ENCODE assay signal across 8 mouse cellular contexts in the genomic region with DNA sequence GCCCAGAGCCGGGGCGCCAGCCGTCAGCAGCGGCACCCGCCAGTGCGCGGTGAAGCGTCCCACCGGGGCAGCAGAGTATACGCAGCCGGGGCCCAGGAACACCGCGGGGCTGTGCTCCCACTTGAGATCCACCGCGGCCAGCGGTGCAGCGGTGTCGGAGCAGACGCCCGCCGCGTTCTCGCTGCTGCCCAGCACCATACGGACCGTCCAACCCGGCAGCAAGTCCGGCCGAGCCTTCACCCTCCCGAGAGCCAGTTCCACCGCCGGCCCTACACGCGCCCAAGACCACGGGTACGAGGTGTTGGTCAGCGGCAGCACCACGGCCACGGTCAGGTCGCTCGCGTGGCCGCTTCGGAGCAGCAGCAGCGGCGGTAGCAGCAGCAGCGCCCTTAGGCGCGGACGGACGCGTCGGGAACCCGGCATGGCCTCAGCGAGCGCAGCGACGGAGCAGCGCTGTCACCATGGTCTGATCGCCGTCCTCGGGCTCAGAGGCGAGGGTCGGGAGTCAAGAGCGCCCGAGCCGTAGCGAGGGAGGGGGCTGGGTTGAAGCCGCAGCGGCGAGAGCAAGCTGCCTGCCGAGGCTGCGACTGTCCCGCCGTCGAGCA. TPM values are rescaled to one million over a fixed set of nuclear protein-coding genes. Genes with fewer than 3 reads are reported as not detected.
A peak's percentile ranks its signal among the peaks of the same experiment; 100 is the strongest.
DNase-seq lines count a peak whose midpoint lies in the region; ATAC-seq and TF ChIP-seq lines count a peak whose summit lies in the region.

No protein-coding gene starts in this region.

- peaks cover 6% of the 10 kb centered on the region; the same call in 1 of the 2 replicates for H3K4me1 ChIP-seq in forebrain, embryonic 14.5 days (ENCODE audit: control insufficient read depth, insufficient read depth, low read length)
- H3K4me1 ChIP-seq in intestine, embryonic 16.5 days (ENCODE audit: control insufficient read depth, insufficient read depth, low read length): peaks cover 13% of the 10 kb centered on the region; the same call in 1 of the 2 replicates
- H3K4me1 ChIP-seq in lung, postnatal 0 days (ENCODE audit: insufficient read depth, low read depth, low read length): no peaks in the 10 kb centered on the region; the same call in 1 of the 2 replicates

- WGBS in forebrain, embryonic 14.5 days: under 1% methylated on average over 70 of the region's 75 CpGs
- WGBS in intestine, embryonic 16.5 days: under 1% methylated on average over 75 of the region's 75 CpGs
- WGBS in lung, postnatal 0 days: under 1% methylated on average over 73 of the region's 75 CpGs

- H3K4me3 ChIP-seq in forebrain, embryonic 14.5 days (ENCODE audit: low read depth, low read length): peak overlapping the region; percentile 52
- H3K4me3 ChIP-seq in intestine, embryonic 16.5 days (ENCODE audit: low read length): peak overlapping the region; percentile 64
- H3K4me3 ChIP-seq in lung, postnatal 0 days (ENCODE audit: low read depth, low read length): peak overlapping the region; percentile 71

- peak; percentile 29 to 37 for DNase-seq in cerebellum, postnatal 25 days
- no peak for DNase-seq in cerebellum, adult 9-10 months
- peak; percentile 33 for DNase-seq in T-cell, adult 2 months (ENCODE audit: low spot score)
- peak; percentile 17 for DNase-seq in forebrain, embryonic 14.5 days (ENCODE audit: low spot score)
- peak; percentile 31 for DNase-seq in lung, postnatal 0 days (ENCODE audit: low spot score)
- peak; percentile 61 for DNase-seq in ovary, postnatal 36 days (ENCODE audit: low spot score)
- no peak for DNase-seq in layer of hippocampus, adult 9-11 months

- H3K9ac ChIP-seq in forebrain, embryonic 14.5 days (ENCODE audit: low read length): peak overlapping the region; percentile 55
- H3K9ac ChIP-seq in intestine, embryonic 16.5 days (ENCODE audit: low read depth, low read length): peak overlapping the region; percentile 66
- peak overlapping the region; percentile 74 for H3K9ac ChIP-seq in lung, postnatal 0 days (replicated peaks; ENCODE audit: low read depth)

- peaks cover 37% of the 10 kb centered on the region for H3K27me3 ChIP-seq in forebrain, embryonic 14.5 days (replicated peaks; ENCODE audit: control insufficient read depth, insufficient read depth, low read length)
- H3K27me3 ChIP-seq in intestine, embryonic 16.5 days (replicated peaks; ENCODE audit: control insufficient read depth, insufficient read depth, low read length): peaks cover 35% of the 10 kb centered on the region
- no peaks in the 10 kb centered on the region for H3K27me3 ChIP-seq in lung, postnatal 0 days (replicated peaks; ENCODE audit: insufficient read depth, low read length)

- H3K27ac ChIP-seq in forebrain, embryonic 14.5 days (ENCODE audit: low read depth, low read length): no peak overlapping the region
- H3K27ac ChIP-seq in intestine, embryonic 16.5 days (ENCODE audit: low read length): no peak overlapping the region
- H3K27ac ChIP-seq in lung, postnatal 0 days (ENCODE audit: low read length): peak overlapping the region; percentile 89

- no peaks in the 10 kb centered on the region for H3K36me3 ChIP-seq in forebrain, embryonic 14.5 days (ENCODE audit: control insufficient read depth, insufficient read depth, low read length)
- no peaks in the 10 kb centered on the region for H3K36me3 ChIP-seq in intestine, embryonic 16.5 days (ENCODE audit: control insufficient read depth, insufficient read depth, low read length)
- no peaks in the 10 kb centered on the region for H3K36me3 ChIP-seq in lung, postnatal 0 days (ENCODE audit: insufficient read depth, low read length)

- TF ChIP-seq EP300 in lung, postnatal 0 days (IDR thresholded peaks at IDR 0.05): no peak

- ATAC-seq in forebrain, embryonic 14.5 days: peak; percentile 52
- peak; percentile 41 for ATAC-seq in intestine, embryonic 16.5 days
- ATAC-seq in lung, postnatal 0 days: peak; percentile 34

- H3K9me3 ChIP-seq in forebrain, embryonic 14.5 days (replicated peaks; ENCODE audit: control insufficient read depth, low read length): no peaks in the 10 kb centered on the region
- H3K9me3 ChIP-seq in intestine, embryonic 16.5 days (ENCODE audit: control insufficient read depth, low read length): no peaks in the 10 kb centered on the region
- H3K9me3 ChIP-seq in lung, postnatal 0 days (ENCODE audit: low read length): no peaks in the 10 kb centered on the region

- no peak for TF ChIP-seq CTCF in lung, postnatal 0 days (IDR thresholded peaks at IDR 0.05)

- peak overlapping the region; percentile 57 for H3K4me2 ChIP-seq in forebrain, embryonic 14.5 days (ENCODE audit: low read length)
- H3K4me2 ChIP-seq in intestine, embryonic 16.5 days (ENCODE audit: low read depth, low read length): peak overlapping the region; percentile 85
- peak overlapping the region; percentile 91 for H3K4me2 ChIP-seq in lung, postnatal 0 days (replicated peaks; ENCODE audit: low read depth, low read length)

RNA-seq across cellular contexts. Expression of a gene that starts 0.5 kb away (rescaled TPM):
- polyA plus RNA-seq in forebrain, embryonic 14.5 days (2014; fragmentation: Nextera tagmentation; extraction: Ambion mirVana): 2.5 and 3.4 TPM in 2 replicates
- polyA plus RNA-seq in intestine, embryonic 16.5 days (2015; fragmentation: Nextera tagmentation; extraction: Ambion mirVana): 5.6 and 6.6 TPM in 2 replicates
- 30.0 and 35.8 TPM in 2 replicates for polyA plus RNA-seq in lung, postnatal 0 days (2015; fragmentation: Nextera tagmentation; extraction: Ambion mirVana)

RNA-seq across cellular contexts. Expression of a gene that starts 10.7 kb away (rescaled TPM):
- polyA plus RNA-seq in forebrain, embryonic 14.5 days (2014; fragmentation: Nextera tagmentation; extraction: Ambion mirVana): 266 and 312 TPM in 2 replicates
- polyA plus RNA-seq in intestine, embryonic 16.5 days (2015; fragmentation: Nextera tagmentation; extraction: Ambion mirVana): 125 and 140 TPM in 2 replicates
- polyA plus RNA-seq in lung, postnatal 0 days (2015; fragmentation: Nextera tagmentation; extraction: Ambion mirVana): 58.4 and 65.8 TPM in 2 replicates

RNA-seq across cellular contexts. Expression of a gene that starts 25.6 kb away (rescaled TPM):
- polyA plus RNA-seq in forebrain, embryonic 14.5 days (2014; fragmentation: Nextera tagmentation; extraction: Ambion mirVana): 76.7 and 77.3 TPM in 2 replicates
- 74.7 and 79.4 TPM in 2 replicates for polyA plus RNA-seq in intestine, embryonic 16.5 days (2015; fragmentation: Nextera tagmentation; extraction: Ambion mirVana)
- polyA plus RNA-seq in lung, postnatal 0 days (2015; fragmentation: Nextera tagmentation; extraction: Ambion mirVana): 97.9 and 101 TPM in 2 replicates

RNA-seq across cellular contexts. Expression of a gene that starts 31.8 kb away (rescaled TPM):
- 20.7 and 25.3 TPM in 2 replicates for polyA plus RNA-seq in forebrain, embryonic 14.5 days (2014; fragmentation: Nextera tagmentation; extraction: Ambion mirVana)
- 20.2 and 22.1 TPM in 2 replicates for polyA plus RNA-seq in intestine, embryonic 16.5 days (2015; fragmentation: Nextera tagmentation; extraction: Ambion mirVana)
- polyA plus RNA-seq in lung, postnatal 0 days (2015; fragmentation: Nextera tagmentation; extraction: Ambion mirVana): 10.6 and 13.9 TPM in 2 replicates

RNA-seq across cellular contexts. Expression of a gene that starts 44.1 kb away (rescaled TPM):
- polyA plus RNA-seq in forebrain, embryonic 14.5 days (2014; fragmentation: Nextera tagmentation; extraction: Ambion mirVana): 137 and 141 TPM in 2 replicates
- polyA plus RNA-seq in intestine, embryonic 16.5 days (2015; fragmentation: Nextera tagmentation; extraction: Ambion mirVana): 90.4 and 99.8 TPM in 2 replicates
- 85.8 and 87.8 TPM in 2 replicates for polyA plus RNA-seq in lung, postnatal 0 days (2015; fragmentation: Nextera tagmentation; extraction: Ambion mirVana)

Comparison
In these comparisons a context has a peak if more than half of its experiments do, and no peak if none do; other contexts are left out.
1. DNase-seq: peak in cerebellum, postnatal 25 days (2 of 2), T-cell, adult 2 months (single experiment), forebrain, embryonic 14.5 days (single experiment), lung, postnatal 0 days (single experiment) and ovary, postnatal 36 days (single experiment); none in cerebellum, adult 9-10 months (single experiment) and layer of hippocampus, adult 9-11 months (single experiment).
2. Peak in every context shown above with its lines, with median percentiles within 50 percentile points of each other: ATAC-seq, H3K4me2 ChIP-seq, H3K4me3 ChIP-seq and H3K9ac ChIP-seq.